Mouse (Mus musculus) embryonic facial prominence, embryonic 12.5 days (tissue): ENCODE results near the gene Slco3a1. TPM values are rescaled to one million over a fixed set of nuclear protein-coding genes. Genes with fewer than 3 reads are reported as not detected.

Experiments
- ATAC-seq: fragments of 200-750 bp; cut with Nextera tagmentation; 2 replicates; pipeline ENCODE4 v1.8.0; 2017; ENCODE audit not compliant: insufficient number of reproducible peaks, insufficient read depth, low FRiP score, low TSS enrichment
- H3K27ac ChIP-seq: fragments of 300-500 bp; sonication (generic); 2 replicates; pipeline ENCODE4 v1.5.1; 2016; ENCODE audit warnings: mild to moderate bottlenecking
- H3K27me3 ChIP-seq: fragments of 300-500 bp; sonication (generic); 2 replicates; pipeline ENCODE4 v1.6.1; 2016; ENCODE audit warnings: mild to moderate bottlenecking, moderate library complexity
- H3K36me3 ChIP-seq: fragments of 300-500 bp; sonication (generic); 2 replicates; pipeline ENCODE4 v1.6.1; 2016; ENCODE audit warnings: mild to moderate bottlenecking
- H3K4me1 ChIP-seq: fragments of 300-500 bp; sonication (generic); 2 replicates; pipeline ENCODE4 v1.6.1; 2016
- H3K4me2 ChIP-seq: fragments of 300-500 bp; sonication (generic); replicated peaks from 2 replicates; pipeline ENCODE4 v1.6.1; 2016; ENCODE audit warnings: mild to moderate bottlenecking, moderate library complexity
- H3K4me3 ChIP-seq: fragments of 300-500 bp; sonication (generic); 2 replicates; pipeline ENCODE4 v1.5.1; 2016; ENCODE audit warnings: mild to moderate bottlenecking
- H3K9ac ChIP-seq: fragments of 300-500 bp; sonication (generic); 2 replicates; pipeline ENCODE4 v1.6.1; 2016; ENCODE audit warnings: mild to moderate bottlenecking, moderate library complexity
- H3K9me3 ChIP-seq: fragments of 300-500 bp; sonication (generic); 2 replicates; pipeline ENCODE4 v1.6.1; 2016; ENCODE audit warnings: mild to moderate bottlenecking, moderate library complexity
- WGBS: fragments of 180-500 bp; shearing (Covaris S2); methylation state at CpG from one replicate; pipeline ENCODE4 v1.1.7; 2016; 5-methylcytosine and 5-hydroxymethylcytosine counted together
- polyA plus RNA-seq: library from polyadenylated mRNA; unstranded; fragments of >200 nt; fragmentation: Nextera tagmentation; extraction: Ambion mirVana; gene quantifications from 2 replicates; pipeline ENCODE4 v1.2.1, GENCODE M21; 2016

Gene Slco3a1
- polyA plus RNA-seq, 1 experiment from 2014 or later: 11.9 TPM

DNA sequence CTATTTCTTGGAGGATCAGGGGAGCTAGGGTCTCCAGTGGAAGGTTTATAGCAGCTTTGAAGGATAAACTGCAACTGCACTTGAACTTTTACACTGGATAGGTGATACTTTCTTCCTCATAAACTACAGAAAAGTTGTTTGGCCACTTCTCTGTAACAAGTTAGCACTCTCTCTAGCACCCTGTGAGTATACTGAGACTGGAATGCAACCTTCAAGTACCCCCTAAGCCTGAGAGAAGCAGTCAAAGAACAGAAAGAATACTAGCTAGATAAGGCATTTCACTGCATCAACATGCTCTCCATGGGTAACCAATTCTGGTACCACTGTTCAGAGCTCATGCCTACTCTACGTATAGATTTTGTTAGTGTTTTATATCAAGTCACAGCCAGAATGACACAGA lies 128.6 kb downstream of the Slco3a1 start:
- no peak overlapping the region for H3K4me3 ChIP-seq
- no peaks in the 10 kb centered on the region for H3K9me3 ChIP-seq
- 96% methylated on average over 1 of the region's 1 CpGs for WGBS
- peaks cover 8% of the 10 kb centered on the region; the same call in 1 of the 2 replicates for H3K4me1 ChIP-seq
- no peak overlapping the region for H3K27ac ChIP-seq
- H3K36me3 ChIP-seq: no peaks in the 10 kb centered on the region
- no peaks in the 10 kb centered on the region for H3K27me3 ChIP-seq
- no peak for ATAC-seq
- H3K4me2 ChIP-seq: no peak overlapping the region
- no peak overlapping the region for H3K9ac ChIP-seq

DNA sequence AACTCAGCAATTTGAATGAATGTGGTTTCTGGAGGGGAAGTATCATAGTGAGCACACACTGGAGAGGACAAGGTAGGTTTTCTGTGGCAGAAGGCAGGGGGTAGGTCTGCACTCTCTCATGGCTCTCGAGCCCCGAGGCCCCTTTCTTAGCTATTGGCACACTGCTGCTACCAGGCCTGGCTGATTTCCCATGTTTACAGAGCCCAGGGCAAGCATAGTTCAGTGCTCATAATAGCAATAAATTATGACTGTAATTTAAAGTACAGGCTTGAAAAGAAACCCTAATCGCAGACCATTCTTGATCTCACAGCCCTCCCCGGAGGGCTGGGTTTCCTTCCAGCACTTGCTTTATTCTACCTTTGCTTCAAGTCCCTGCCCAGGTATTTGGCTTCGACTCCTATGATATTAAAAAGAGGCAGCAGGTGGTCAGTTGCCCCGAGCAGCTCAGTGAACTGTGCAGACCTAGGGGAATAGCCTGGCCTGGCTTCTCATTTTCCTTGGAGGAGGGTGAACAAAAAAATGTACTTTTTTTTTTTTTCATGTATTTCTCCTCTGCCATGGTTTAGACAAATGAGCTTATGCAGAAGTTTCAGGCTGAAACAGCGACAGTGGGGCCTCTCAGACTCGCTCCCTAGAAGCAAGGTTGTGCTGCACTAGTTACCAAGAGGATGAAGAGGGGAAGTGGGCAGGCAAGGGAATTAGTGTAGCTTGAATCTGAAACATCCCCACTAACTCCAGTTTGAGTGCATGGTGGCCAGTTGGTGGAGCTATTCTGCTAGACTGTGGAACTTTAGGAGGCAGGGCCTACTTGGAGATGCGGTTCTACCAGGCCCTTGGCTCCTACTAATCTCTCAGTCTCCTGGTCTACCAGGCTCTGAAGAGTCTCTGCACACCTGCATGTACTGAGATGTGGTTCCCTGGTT lies 130.4 kb downstream of the Slco3a1 start:
- 56% methylated on average over 9 of the region's 9 CpGs for WGBS
- no peak overlapping the region for H3K4me3 ChIP-seq
- peaks cover 8% of the 10 kb centered on the region; the same call in 1 of the 2 replicates for H3K4me1 ChIP-seq
- no peak for ATAC-seq
- no peak overlapping the region for H3K4me2 ChIP-seq
- H3K9ac ChIP-seq: no peak overlapping the region
- H3K9me3 ChIP-seq: no peaks in the 10 kb centered on the region
- H3K27me3 ChIP-seq: no peaks in the 10 kb centered on the region
- 0 out of 2 replicates have a peak overlapping the region, but pooled peaks have one; percentile 11 for H3K27ac ChIP-seq
- H3K36me3 ChIP-seq: no peaks in the 10 kb centered on the region

DNA sequence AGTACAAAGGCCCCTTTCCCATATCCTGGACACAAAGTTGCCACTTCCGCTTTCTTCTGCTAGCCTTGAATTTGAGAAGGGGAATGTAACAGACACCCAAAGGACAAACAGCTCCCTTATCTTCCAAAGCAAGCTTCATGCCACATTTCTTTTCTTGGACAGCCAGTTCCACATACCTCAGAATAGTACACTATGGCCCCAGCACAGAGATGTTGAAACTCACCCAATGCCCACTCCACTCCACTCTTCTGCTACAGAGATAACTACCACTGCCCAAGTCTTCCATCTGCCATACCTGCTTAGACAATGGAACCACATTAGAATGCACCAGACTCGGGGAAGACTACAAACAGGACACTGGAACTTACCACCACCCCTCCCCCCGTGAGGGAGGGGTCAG lies 131.3 kb downstream of the Slco3a1 start:
- no peak for ATAC-seq
- peaks cover 8% of the 10 kb centered on the region; the same call in 1 of the 2 replicates for H3K4me1 ChIP-seq
- H3K4me3 ChIP-seq: no peak overlapping the region
- H3K9me3 ChIP-seq: no peaks in the 10 kb centered on the region
- WGBS: 74% methylated on average over 3 of the region's 3 CpGs
- H3K27ac ChIP-seq: no peak overlapping the region
- H3K9ac ChIP-seq: no peak overlapping the region
- no peaks in the 10 kb centered on the region for H3K36me3 ChIP-seq
- no peak overlapping the region for H3K4me2 ChIP-seq
- no peaks in the 10 kb centered on the region for H3K27me3 ChIP-seq

DNA sequence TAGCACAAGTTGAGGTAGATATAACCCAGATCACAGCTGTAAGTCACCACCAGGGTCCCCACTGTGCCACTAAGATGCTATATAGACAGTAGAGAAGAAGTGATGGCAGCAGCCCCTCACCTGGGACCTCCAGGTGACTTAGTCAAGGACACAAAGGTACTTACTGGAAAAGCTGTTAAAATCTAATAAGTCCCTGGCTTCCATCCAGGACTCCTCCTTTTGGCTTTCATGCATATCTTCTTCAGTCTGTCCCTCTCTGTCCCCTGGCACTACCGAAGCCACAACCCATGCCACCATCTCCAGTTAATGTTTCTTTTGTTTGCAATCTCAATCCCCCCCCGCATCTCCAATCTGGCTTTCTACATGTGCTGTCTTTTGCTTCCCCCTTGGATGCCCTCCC lies 131.8 kb downstream of the Slco3a1 start:
- H3K36me3 ChIP-seq: no peaks in the 10 kb centered on the region
- ATAC-seq: no peak
- H3K9me3 ChIP-seq: no peaks in the 10 kb centered on the region
- no peak overlapping the region for H3K27ac ChIP-seq
- H3K4me2 ChIP-seq: no peak overlapping the region
- no peak overlapping the region for H3K9ac ChIP-seq
- H3K4me3 ChIP-seq: no peak overlapping the region
- no peaks in the 10 kb centered on the region for H3K27me3 ChIP-seq
- WGBS: 85% methylated on average over 2 of the region's 2 CpGs
- H3K4me1 ChIP-seq: peaks cover 8% of the 10 kb centered on the region; the same call in 1 of the 2 replicates

DNA sequence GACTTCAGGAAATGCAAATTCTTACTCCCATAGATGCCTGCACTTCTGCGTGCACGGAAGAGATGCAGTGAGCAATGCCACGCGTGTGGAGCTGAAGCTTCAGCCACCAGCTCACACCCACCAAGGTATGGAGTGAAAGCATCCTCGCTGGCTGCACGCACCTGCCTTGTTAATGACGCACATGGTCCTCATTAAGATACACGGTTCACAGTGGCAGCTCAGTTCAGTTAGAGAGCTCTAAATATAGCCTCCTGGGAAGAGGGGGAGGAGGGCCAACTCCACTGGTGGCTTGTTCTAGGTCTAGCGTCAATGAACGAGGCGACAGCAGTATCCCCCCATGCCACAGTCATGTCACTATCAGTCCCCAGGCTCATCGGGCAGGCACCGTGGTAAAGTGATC lies 132.6 kb downstream of the Slco3a1 start:
- no peak for ATAC-seq
- Histone ChIP-seq H3K4me1 (peaks cover 8% of the 10 kb centered on the region; the same call in 1 of the 2 replicates), H3K27me3 (no peaks in the 10 kb centered on the region), H3K9me3 (no peaks in the 10 kb centered on the region), H3K9ac (no peak overlapping the region), H3K36me3 (no peaks in the 10 kb centered on the region), H3K4me2 (no peak overlapping the region), H3K4me3 (no peak overlapping the region), H3K27ac (no peak overlapping the region)
- WGBS: 49% methylated on average over 13 of the region's 13 CpGs

GRCm38 (mm10) chr7:74421591-74421990 lies 133.0 kb downstream of the Slco3a1 start:
- Histone ChIP-seq H3K9me3 (no peaks in the 10 kb centered on the region), H3K4me2 (no peak overlapping the region), H3K9ac (no peak overlapping the region), H3K27ac (no peak overlapping the region), H3K4me3 (no peak overlapping the region), H3K27me3 (no peaks in the 10 kb centered on the region), H3K36me3 (no peaks in the 10 kb centered on the region), H3K4me1 (peaks cover 8% of the 10 kb centered on the region; the same call in 1 of the 2 replicates)
- no peak for ATAC-seq
- 70% methylated on average over 2 of the region's 2 CpGs for WGBS

- no peak overlapping the region for H3K4me3 ChIP-seq
- ATAC-seq: no peak
- WGBS: 91% methylated on average over 4 of the region's 4 CpGs
- H3K4me1 ChIP-seq: peaks cover 8% of the 10 kb centered on the region; the same call in 1 of the 2 replicates
- H3K9me3 ChIP-seq: no peaks in the 10 kb centered on the region
- H3K36me3 ChIP-seq: no peaks in the 10 kb centered on the region
- no peak overlapping the region for H3K4me2 ChIP-seq
- H3K27me3 ChIP-seq: no peaks in the 10 kb centered on the region
- H3K9ac ChIP-seq: no peak overlapping the region
- no peak overlapping the region for H3K27ac ChIP-seq
Observed at GRCm38 (mm10) chr7:74419706-74420105, 134.9 kb downstream of the Slco3a1 start.

GRCm38 (mm10) chr7:74417009-74417408 lies 137.6 kb downstream of the Slco3a1 start:
- Histone ChIP-seq H3K4me1 (peaks cover 6% of the 10 kb centered on the region), H3K9ac (no peak overlapping the region), H3K4me3 (no peak overlapping the region), H3K9me3 (no peaks in the 10 kb centered on the region), H3K27me3 (no peaks in the 10 kb centered on the region), H3K4me2 (no peak overlapping the region), H3K27ac (no peak overlapping the region), H3K36me3 (no peaks in the 10 kb centered on the region)
- ATAC-seq: no peak
- 74% methylated on average over 6 of the region's 6 CpGs for WGBS

DNA sequence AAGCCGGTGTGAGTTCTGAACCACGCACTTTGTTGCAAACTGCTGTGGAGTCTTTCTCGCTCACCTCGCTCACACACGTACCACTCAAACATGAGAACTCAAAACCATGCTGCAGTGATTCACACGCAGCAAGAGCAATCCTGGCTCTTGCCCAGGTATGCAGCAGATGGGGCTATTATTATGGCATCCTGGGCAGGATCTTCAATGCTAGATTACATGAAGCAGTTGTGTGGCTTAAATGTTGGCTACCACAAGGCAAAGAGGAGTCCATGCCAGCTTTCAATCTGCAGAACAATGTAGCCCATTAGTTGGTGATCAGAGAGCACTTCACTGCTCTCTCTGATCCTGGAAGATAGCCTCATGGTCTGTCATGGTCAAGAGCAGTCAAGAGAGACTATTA lies 139.3 kb downstream of the Slco3a1 start:
- H3K4me1 ChIP-seq: peaks cover 5% of the 10 kb centered on the region; the same call in 1 of the 2 replicates
- no peaks in the 10 kb centered on the region for H3K27me3 ChIP-seq
- no peaks in the 10 kb centered on the region for H3K9me3 ChIP-seq
- 94% methylated on average over 6 of the region's 6 CpGs for WGBS
- no peak overlapping the region for H3K4me3 ChIP-seq
- no peak overlapping the region for H3K9ac ChIP-seq
- H3K36me3 ChIP-seq: no peaks in the 10 kb centered on the region
- no peak for ATAC-seq
- no peak overlapping the region for H3K27ac ChIP-seq
- H3K4me2 ChIP-seq: no peak overlapping the region

DNA sequence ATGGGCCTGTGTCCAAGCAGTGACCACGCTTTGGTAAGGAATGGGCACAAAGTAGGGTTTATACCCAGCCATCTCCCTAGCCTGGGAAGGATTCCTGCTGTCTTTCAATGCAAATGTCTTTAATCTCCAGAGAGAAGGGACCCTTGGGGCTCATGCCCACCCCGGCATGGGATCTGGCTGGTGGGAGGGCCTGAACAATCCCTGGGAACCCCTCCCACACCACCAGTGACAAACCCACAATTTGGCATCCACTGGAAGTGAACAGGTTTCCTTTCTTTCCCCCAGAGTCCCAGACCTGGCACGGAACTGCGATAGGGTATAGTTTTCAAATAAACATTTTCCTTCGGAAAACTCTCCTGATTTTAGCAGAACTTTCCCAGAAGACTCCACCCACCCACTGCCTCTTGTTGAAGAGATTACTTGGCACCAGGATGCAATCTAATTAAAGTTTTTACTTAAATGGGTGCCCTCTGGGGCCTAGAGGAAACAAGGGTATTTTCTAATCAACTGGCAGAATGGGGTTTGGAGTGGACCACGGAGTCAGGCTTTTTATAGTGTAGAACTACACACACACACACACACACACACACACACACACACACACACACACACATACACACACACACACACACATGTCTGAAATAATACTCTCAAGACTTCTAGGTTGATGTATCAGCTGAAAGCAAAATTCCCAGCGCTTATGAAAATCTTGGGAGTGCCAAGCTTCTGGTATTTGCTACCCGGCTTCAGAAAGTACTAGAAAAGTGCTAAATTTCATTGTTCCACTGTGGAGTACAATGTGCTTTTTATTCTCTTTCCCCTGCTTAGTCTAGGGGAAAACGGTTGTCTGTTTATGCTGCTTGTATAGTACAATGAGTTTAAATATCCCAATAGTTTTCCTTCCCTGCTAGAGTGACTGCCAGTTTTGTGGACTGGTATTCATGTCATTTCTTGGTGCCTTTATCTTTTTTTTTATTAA lies 140.6 kb downstream of the Slco3a1 start:
- H3K4me1 ChIP-seq: peaks cover 5% of the 10 kb centered on the region; the same call in 1 of the 2 replicates
- H3K36me3 ChIP-seq: no peaks in the 10 kb centered on the region
- 55% methylated on average over 9 of the region's 9 CpGs for WGBS
- H3K9ac ChIP-seq: no peak overlapping the region
- no peaks in the 10 kb centered on the region for H3K9me3 ChIP-seq
- no peaks in the 10 kb centered on the region for H3K27me3 ChIP-seq
- no peak overlapping the region for H3K4me2 ChIP-seq
- no peak for ATAC-seq
- H3K4me3 ChIP-seq: no peak overlapping the region
- no peak overlapping the region for H3K27ac ChIP-seq

DNA sequence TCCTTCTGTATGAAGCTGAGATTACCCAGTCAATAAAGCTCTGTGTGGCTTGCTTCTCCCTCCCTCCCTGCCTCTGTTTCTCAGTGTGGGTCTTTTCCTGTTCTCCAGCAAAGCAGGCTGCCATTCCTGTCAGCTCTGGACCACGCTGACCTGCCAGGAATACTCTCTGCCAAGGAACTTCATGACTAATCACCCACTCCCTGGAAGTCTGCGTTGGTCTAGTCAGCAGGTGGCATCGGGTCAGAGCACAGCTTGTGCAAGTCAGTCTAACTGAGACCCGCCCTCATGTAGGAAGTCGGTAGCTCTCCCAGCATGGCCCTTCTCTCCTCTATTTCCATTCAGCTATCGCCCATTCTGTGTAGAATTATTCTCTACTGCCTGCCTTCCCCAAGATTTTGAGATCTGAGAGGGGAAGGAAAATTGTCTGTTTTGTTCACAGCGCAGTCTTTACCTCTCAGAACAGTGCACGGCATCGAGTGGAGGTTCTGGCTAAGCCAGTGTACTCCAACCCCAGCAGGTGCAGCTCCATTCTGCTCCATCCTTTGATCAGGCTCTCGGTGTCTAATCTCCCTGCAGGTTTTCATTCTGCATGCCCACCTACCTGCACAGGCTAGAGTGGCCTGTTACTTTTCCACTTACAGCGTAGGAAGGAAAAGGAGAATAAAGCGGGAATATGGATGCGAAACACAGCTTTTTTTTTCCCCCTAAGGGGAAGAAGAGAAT lies 145.8 kb downstream of the Slco3a1 start:
- no peak for ATAC-seq
- no peaks in the 10 kb centered on the region for H3K36me3 ChIP-seq

More for the DNA sequence above, 145.8 kb downstream of the Slco3a1 start:
- H3K4me1 ChIP-seq: peaks cover 3% of the 10 kb centered on the region; the same call in 1 of the 2 replicates
- no peak overlapping the region for H3K4me3 ChIP-seq
- no peak overlapping the region for H3K4me2 ChIP-seq
- no peak overlapping the region for H3K27ac ChIP-seq
- no peaks in the 10 kb centered on the region for H3K27me3 ChIP-seq
- H3K9ac ChIP-seq: no peak overlapping the region
- WGBS: 65% methylated on average over 13 of the region's 13 CpGs
- no peaks in the 10 kb centered on the region for H3K9me3 ChIP-seq
